Mouse (Mus musculus) urinary bladder, adult 2 months (tissue): ENCODE data around the gene Ppp3cb. TPM values are rescaled to one million over a fixed set of nuclear protein-coding genes. Genes with fewer than 3 reads are reported as not detected.
A peak's percentile ranks its signal among the peaks of the same experiment; 100 is the strongest.

Source experiments
- DNase-seq: peaks from one replicate; pipeline ENCODE4 v3.0.0; 2022; ENCODE audit warnings: low spot score
- polyA plus RNA-seq: library from polyadenylated mRNA; depleted of rRNA; stranded (reverse); fragments of >200 nt; gene quantifications from 2 replicates; pipeline ENCODE4 v1.2.3, GENCODE M21; 2012; rRNA removed

Ppp3cb gene
- polyA plus RNA-seq, 1 experiment: 53.9 TPM

- no peak for DNase-seq
Observed at GRCm38 (mm10) chr14:20480195-20480579, 66.2 kb downstream of the Ppp3cb start.

DNA sequence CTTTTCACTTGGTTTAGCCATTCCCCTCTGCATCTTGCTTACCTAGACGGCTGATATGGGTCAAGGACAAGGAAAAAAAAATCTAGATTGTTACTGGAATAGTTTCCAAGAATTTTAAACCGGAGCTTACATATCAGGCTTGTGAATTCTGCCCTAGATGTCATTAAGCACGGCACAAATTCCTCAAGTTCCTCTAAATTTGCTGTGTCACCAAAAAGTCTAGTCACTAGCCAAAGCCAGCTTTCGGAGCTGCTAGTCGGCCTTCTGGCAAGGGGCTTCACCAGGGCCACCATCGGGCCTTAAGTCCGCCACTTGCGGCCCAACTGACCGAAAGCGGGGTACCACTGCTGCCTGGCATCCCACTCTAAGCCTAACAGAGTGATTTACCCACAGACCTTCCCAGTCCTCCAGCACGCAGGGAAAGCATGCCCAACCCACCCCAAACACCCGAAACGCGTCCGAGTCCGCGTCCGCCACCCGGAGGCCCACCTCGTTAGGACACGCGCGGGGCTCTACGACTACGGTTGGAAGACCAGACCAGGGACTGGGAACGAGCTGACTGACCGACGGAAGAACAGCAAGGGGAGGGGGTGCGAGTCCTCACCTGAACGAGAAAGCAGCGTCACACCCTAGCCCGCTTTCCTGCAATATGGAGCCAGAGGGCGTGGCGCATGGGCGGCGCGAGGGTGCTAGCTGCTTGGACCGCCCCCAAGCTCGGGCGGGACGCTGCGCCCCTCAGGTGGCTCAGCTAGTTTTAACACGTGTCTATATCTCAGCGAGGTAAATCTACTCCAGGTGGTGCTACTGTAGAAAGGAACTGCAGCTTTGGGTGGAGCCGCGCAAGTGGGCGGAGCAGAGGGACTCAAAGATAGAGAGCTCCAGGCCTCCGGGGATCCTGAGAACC, 66.8 kb downstream of the Ppp3cb start, which contains the start of gene Anxa7:
Gene Anxa7, minus strand, starts transcription at position 843 of the 904 bp plus-strand sequence.
- DNase-seq: peak; percentile 77

GRCm38 (mm10) chr14:20478801-20479200, 67.6 kb downstream of the Ppp3cb start:
- no peak for DNase-seq

GRCm38 (mm10) chr14:20478385-20478784, 68.0 kb downstream of the Ppp3cb start:
- DNase-seq: no peak

- DNase-seq: no peak
Observed at GRCm38 (mm10) chr14:20477261-20478025, 68.9 kb downstream of the Ppp3cb start.

DNA sequence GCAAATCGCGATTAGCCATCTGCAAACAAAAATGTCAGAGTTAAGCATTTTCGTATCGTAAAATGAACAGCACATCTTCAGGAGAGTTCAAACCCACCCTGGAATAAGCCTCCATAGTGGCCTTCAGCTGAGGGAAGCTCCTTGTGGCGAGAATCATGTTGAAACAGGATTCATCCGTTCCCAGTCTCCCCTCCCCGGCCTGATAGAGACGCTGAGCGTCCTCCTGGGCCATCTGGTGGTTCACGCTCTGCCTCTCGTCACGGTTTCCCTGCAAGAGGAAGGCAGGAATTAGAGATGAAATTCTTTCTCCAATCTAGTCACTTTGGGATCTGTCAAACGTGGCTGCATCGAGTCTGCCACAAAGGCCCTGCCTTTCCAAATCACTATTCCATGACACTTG, 86.2 kb downstream of the Ppp3cb start:
- DNase-seq: no peak

- DNase-seq: no peak
Observed at GRCm38 (mm10) chr14:20458378-20458777, 88.0 kb downstream of the Ppp3cb start.

GRCm38 (mm10) chr14:20452929-20453328, 93.4 kb downstream of the Ppp3cb start:
- no peak for DNase-seq

DNA sequence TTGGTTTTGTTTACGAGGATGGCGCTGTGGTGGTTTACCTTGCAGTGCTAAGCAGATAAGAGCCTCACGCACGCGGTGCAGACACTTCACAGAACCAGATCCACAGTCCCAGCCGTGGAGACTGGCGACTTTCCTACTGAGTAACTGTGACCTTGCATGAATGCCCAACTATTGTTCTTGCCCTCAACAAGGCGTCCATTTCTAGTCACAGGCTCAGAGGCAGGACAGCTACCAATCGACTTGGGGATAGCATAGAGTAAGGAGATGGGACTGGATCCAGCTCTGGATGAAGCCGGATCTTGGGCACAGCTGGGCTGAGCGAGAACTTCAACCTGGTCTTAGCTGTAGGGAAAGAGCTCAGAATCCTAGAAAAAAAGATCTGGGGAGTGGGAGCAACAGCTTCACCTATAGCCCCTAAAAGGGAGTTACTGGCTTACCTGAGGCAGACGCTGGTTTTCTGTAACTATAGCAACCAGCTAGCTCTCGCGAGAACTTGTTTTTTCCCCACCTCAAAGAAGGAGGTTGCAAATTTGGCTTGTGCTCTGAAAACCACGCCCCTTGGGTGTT, 94.5 kb downstream of the Ppp3cb start, which contains the start of gene Cfap70:
Gene Cfap70, minus strand, starts transcription at position 462 of the 567 bp plus-strand sequence.
- peak; percentile 22 for DNase-seq

GRCm38 (mm10) chr14:20451302-20451701, 95.1 kb downstream of the Ppp3cb start:
- DNase-seq: no peak

Other genes starting within 250 kb of the Ppp3cb start
- gene Ecd, start 198.5 kb downstream of the Ppp3cb start, polyA plus RNA-seq: 24.8 and 25.6 TPM in 2 replicates
- 41.3 and 43.4 TPM in 2 replicates for gene Fam149b, start 198.4 kb downstream of the Ppp3cb start, polyA plus RNA-seq
- gene Dnajc9, start 157.7 kb downstream of the Ppp3cb start, polyA plus RNA-seq: 21.8 and 24.8 TPM in 2 replicates
- 41.1 and 46.9 TPM in 2 replicates for gene Mrps16, start 152.9 kb downstream of the Ppp3cb start, polyA plus RNA-seq
- 0.21 and 0.40 TPM in 2 replicates for gene Cfap70, start 94.3 kb downstream of the Ppp3cb start, polyA plus RNA-seq
- 136 and 140 TPM in 2 replicates for gene Anxa7, start 66.4 kb downstream of the Ppp3cb start, polyA plus RNA-seq
- 0.87 and 1.3 TPM in 2 replicates for gene Mss51, start 49.7 kb downstream of the Ppp3cb start, polyA plus RNA-seq
- 16.0 and 16.9 TPM in 2 replicates for gene Usp54, start 94.5 kb upstream of the Ppp3cb start, polyA plus RNA-seq
- 0.08 and 0.12 TPM in 2 replicates for gene Myoz1, start 110.0 kb upstream of the Ppp3cb start, polyA plus RNA-seq
- 0.10 and 0.25 TPM in 2 replicates for gene Synpo2l, start 121.8 kb upstream of the Ppp3cb start, polyA plus RNA-seq
- gene Sec24c, start 127.7 kb upstream of the Ppp3cb start, polyA plus RNA-seq: 87.1 and 90.1 TPM in 2 replicates
- 17.1 and 17.2 TPM in 2 replicates for gene Fut11, start 148.4 kb upstream of the Ppp3cb start, polyA plus RNA-seq
- 90.7 and 97.2 TPM in 2 replicates for gene Chchd1, start 156.4 kb upstream of the Ppp3cb start, polyA plus RNA-seq
- 120 and 121 TPM in 2 replicates for gene Zswim8, start 161.0 kb upstream of the Ppp3cb start, polyA plus RNA-seq
- 33.1 and 36.6 TPM in 2 replicates for gene Ndst2, start 188.0 kb upstream of the Ppp3cb start, polyA plus RNA-seq
- gene Camk2g, start 247.5 kb upstream of the Ppp3cb start, polyA plus RNA-seq: 134 and 139 TPM in 2 replicates